Mouse (Mus musculus): ENCODE results near the gene Htr1d.

Htr1d gene

GRCm38 (mm10) chr4:136452792-136453191, 29.5 kb downstream of the Htr1d start:
- no peak for DNase-seq (ENCODE audit: low read depth)

DNA sequence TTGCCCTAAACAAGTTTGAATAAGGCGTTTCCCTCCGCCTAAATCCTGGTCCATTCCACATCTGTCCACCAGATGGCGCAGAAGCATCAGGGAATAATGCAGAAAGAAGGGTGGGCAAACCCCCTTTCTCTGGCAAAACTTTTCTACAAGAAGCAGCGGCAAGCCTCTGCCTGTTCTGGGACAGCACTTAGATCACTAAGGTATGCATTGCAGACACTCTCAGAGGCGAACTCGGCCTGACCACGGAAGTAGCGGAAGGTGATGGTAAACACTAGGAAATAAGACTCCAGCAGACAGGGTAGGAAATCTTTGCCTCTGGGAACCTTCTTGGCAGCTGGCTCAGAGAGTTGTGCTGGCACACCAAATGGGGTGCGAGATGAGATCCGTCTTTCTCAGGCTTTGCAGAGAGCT, 31.5 kb downstream of the Htr1d start:
- DNase-seq (ENCODE audit: low read depth) = peak; percentile 79

DNA sequence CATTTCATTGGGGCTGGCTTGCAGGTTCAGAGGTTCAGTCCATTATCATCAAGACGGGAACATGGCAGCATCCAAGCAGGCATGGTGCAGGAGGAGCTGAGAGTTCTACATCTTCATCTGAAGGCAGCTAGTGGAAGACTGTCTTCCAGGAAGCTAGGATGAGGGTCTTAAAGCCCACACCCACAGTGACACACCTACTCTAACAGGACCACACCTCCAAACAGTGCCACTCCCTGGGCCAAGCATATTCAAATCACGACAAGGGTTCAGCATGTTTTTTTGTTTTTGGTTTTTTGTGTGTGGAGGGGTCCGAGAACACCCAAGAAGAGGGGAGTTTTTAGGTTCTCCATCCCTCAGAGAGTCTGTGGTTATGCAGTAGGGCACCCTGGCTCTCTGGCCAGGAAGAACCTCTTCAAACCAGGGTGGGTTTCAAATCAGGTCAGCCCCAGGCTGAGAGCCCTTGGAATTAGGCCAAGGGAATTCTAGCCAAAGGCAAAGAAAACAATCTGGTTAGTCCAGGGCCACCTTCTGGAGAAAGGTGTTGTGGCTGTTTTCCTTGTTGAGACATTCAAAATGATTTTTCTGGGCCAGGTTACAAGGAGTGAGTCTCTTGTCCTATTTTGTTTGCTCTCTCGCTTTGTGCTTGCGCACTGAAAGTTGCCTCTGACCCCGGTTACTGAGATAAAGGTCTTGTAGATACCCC, 33.3 kb downstream of the Htr1d start:
- no peak for DNase-seq (ENCODE audit: low read depth)

GRCm38 (mm10) chr4:136458276-136458675, 35.0 kb downstream of the Htr1d start:
- DNase-seq (ENCODE audit: low read depth) = no peak

GRCm38 (mm10) chr4:136459210-136459609, 35.9 kb downstream of the Htr1d start:
- no peak for DNase-seq (ENCODE audit: low read depth)

DNA sequence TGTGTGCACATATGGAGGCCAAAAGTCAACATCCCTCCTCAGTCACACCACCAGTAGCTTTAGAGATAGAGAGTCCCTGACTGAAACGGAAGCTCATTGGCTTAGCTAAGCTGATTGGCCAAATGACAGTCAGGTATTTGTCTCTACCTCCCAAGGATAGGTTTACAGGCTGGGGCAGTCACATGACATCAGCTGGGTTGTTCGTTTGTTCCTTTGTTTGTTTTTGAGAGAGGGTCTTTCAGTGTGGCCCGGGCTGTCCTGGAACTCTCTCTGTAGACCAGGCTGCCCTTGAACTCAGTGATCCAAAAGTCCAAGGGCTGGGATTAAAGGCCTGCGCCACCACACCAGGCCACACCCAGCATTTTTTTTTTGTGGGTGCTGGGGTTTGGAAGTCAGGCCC, 37.9 kb downstream of the Htr1d start:
- DNase-seq (ENCODE audit: low read depth) = no peak

- no peak for DNase-seq (ENCODE audit: low read depth)
These were observed 38.4 kb downstream of the Htr1d start for GRCm38 (mm10) chr4:136461761-136462085.

- peak; percentile 67 for DNase-seq (ENCODE audit: low read depth)
These were observed 38.9 kb downstream of the Htr1d start, which contains the start of gene 6030445D17Rik for GRCm38 (mm10) chr4:136462086-136462838. TSS of gene 6030445D17Rik (plus strand) at chr4:136462250.

DNA sequence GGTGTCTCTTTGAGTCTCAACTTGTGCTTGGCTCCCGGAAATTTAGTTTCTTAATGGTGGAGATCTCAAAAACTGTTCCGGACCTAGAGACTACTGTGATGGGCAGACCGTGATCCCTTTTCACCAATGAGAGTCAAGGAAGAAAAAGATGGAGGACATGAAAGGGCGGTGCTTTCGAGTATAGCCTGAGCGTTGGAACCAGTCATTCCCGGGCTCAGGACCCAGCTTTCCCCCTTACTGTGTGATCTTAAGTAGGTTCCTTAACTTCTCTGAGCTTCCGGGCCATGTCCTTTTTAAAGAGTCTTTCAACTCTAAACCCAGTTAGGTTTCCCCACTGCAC, 39.5 kb downstream of the Htr1d start:
- DNase-seq (ENCODE audit: low read depth) = peak; percentile 57

DNA sequence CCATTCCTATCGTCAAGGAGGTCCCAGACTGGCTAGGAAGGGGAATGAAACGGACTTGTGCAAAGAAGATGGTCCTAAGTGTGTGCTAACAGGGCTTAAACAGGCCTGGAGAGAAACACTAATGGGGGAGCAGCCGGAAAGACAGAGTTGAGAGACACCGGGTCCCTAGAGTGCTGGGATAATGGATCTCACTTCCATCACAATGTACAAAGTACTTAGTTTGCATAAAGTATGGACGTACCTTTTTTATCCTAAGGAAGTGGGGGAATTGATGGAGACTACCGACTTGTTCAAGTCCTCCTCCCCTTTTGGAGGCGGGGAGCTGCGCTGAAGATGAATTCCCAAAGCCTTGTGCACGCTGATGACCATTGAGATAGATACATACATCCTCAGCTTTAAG, 40.1 kb downstream of the Htr1d start:
- DNase-seq (ENCODE audit: low read depth) = no peak

GRCm38 (mm10) chr4:136466226-136466625, 42.9 kb downstream of the Htr1d start:
- no peak for DNase-seq (ENCODE audit: low read depth)

DNA sequence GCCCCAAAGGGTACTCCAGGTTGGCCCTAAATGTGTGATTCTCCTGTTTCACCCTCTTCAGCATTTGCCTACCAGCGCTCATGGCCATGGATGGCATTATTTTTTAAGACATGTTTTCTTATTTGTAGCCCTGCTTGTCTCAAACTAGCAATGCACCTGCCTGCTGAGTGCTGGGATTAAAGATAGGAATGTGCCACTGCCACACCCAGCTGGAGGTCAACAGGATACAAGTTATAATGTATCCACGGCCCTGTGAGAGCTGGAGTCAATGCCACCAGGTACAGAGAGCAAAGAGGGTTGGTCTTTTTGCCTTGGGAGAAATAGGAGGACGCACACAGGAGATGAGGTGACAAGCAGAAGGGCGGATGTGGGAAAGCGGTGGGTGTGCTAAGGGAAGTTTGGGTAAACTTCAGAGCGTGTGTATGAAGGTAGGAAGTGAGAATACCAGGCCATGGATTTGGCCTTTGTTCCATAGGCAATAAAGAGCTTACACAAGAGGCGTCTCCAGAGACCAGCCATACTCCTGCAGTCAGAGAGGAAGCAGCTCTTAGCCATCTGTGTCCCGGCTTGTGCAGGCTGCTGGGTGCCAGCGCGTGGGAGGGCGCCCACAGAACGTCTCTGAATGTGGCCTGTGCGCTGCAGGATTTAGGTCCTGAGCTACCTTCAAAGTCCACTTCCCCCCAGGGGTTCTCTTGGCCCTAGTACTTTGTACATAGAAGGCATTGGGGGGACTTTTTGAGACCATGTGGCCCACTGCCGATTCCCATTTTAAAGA, 45.4 kb downstream of the Htr1d start:
- no peak for DNase-seq (ENCODE audit: low read depth)

DNA sequence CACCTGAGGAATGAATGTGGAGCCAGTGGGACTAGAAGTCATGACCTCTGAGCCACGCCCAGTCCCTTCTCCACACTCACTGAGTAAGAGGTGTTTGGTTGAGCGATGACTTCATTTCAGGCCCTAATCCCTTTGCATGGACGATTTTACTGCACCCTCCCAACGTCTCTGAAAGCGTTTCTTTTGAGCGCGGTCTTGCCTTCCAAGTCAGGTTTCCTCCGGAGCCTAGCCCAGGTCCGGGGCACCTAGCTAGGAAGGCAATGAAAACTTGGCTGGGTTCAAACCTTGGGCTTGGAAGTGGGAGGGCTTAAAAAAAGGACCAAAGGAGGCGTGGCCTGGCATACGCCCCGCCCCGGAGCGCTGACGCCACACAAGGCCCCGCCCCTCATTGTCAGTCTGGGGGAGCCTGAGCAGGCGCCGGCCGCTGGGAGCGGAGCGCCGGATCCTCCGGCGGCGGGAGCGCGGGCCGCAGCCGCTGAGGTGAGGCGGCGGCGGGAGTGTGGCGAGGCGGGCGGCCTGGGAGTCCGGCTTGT, 46.1 kb downstream of the Htr1d start, which contains the start of gene Luzp1:
Gene Luzp1, plus strand, starts transcription at position 391 of the 533 bp plus-strand sequence.
- peak; percentile 91 for DNase-seq (ENCODE audit: low read depth)

GRCm38 (mm10) chr4:136469941-136470346, 46.6 kb downstream of the Htr1d start:
- DNase-seq (ENCODE audit: low read depth) = no peak

- DNase-seq (ENCODE audit: low read depth) = peak; percentile 57
These were observed 47.2 kb downstream of the Htr1d start for GRCm38 (mm10) chr4:136470347-136471071.

GRCm38 (mm10) chr4:136476692-136477091, 53.4 kb downstream of the Htr1d start:
- no peak for DNase-seq (ENCODE audit: low read depth)

GRCm38 (mm10) chr4:136486549-136486948, 63.2 kb downstream of the Htr1d start:
- DNase-seq (ENCODE audit: low read depth) = no peak

Data from naive thymus-derived CD4-positive, alpha-beta T cell, adult 2 months (primary cell).